Mouse (Mus musculus) CH12.LX (cell line): ENCODE measurements around the gene Cdh5. TPM values are rescaled to one million over a fixed set of nuclear protein-coding genes. Genes with fewer than 3 reads are reported as not detected.

ENCODE experiments used
- DNase-seq: peaks from one replicate; pipeline ENCODE4 v3.0.0-alpha.2; 2013; ENCODE audit errors: extremely low read depth
- H3K27ac ChIP-seq: 2 replicates; pipeline ENCODE4 v1.5.1; 2012; ENCODE audit warnings: low read depth, mild to moderate bottlenecking, control low read depth, moderate library complexity; ENCODE audit not compliant: insufficient read depth
- H3K27me3 ChIP-seq: replicated peaks from 2 replicates; pipeline ENCODE3; 2012; ENCODE audit warnings: inconsistent platforms
- H3K36me3 ChIP-seq, 2 experiments: replicated peaks in 1 of 2; 2 replicates each; pipeline versions ENCODE3 to v1.6.1; 2012; ENCODE audit warnings: inconsistent platforms in 1 of 2, low read length in 1 of 2, mild to moderate bottlenecking in 1 of 2, mixed read lengths in 1 of 2, moderate library complexity in 1 of 2; ENCODE audit not compliant: control insufficient read depth in 1 of 2, insufficient read depth in 1 of 2
- H3K4me1 ChIP-seq, 2 experiments: 2 replicates each; pipeline ENCODE4 v1.6.1; 2012; ENCODE audit warnings: inconsistent platforms in 1 of 2, moderate library complexity in 1 of 2; ENCODE audit not compliant: insufficient read depth in 2 of 2, control insufficient read depth in 1 of 2
- H3K4me2 ChIP-seq: 2 replicates; pipeline ENCODE4 v1.6.1; 2012; ENCODE audit warnings: low read depth, mild to moderate bottlenecking, control low read depth; ENCODE audit not compliant: poor library complexity, insufficient read depth, severe bottlenecking
- H3K4me3 ChIP-seq, 3 experiments: fragments of 150-350 bp in 1 of 3; sonication (generic) in 1 of 3; replicated peaks in 1 of 3; 2 replicates each; pipeline versions ENCODE3 to v1.5.1; 2011 to 2012; ENCODE audit warnings: low read depth in 2 of 3, low read length in 2 of 3, mild to moderate bottlenecking in 2 of 3, moderate library complexity in 2 of 3, control low read depth in 1 of 3, improper control_type of control experiment in 1 of 3, inconsistent platforms in 1 of 3, mixed read lengths in 1 of 3; ENCODE audit not compliant: poor library complexity in 1 of 3
- H3K79me2 ChIP-seq: replicated peaks from 2 replicates; pipeline ENCODE4 v1.6.1; 2012; ENCODE audit warnings: mild to moderate bottlenecking, moderate library complexity; ENCODE audit not compliant: control insufficient read depth, poor library complexity, insufficient read depth, severe bottlenecking; ENCODE audit errors: extremely low read depth
- H3K9ac ChIP-seq: 2 replicates; pipeline ENCODE4 v1.6.1; 2012; ENCODE audit warnings: low read depth, mild to moderate bottlenecking, control low read depth, moderate library complexity; ENCODE audit not compliant: insufficient read depth
- H3K9me3 ChIP-seq: replicated peaks from 2 replicates; pipeline ENCODE3; 2012; ENCODE audit warnings: low read length, inconsistent platforms, mixed read lengths
- CTCF ChIP-seq, 2 experiments: IDR thresholded peaks in 1 of 2; conservative IDR thresholded peaks in 1 of 2; 2 replicates each; pipeline ENCODE4 v1.5.1; 2011 to 2012; ENCODE audit warnings: low read depth in 2 of 2, low read length in 2 of 2, improper control_type of control experiment in 1 of 2, inconsistent platforms in 1 of 2, mild to moderate bottlenecking in 1 of 2, moderate library complexity in 1 of 2
- ELF1 ChIP-seq: IDR thresholded peaks from 2 replicates; pipeline ENCODE4 v1.6.1; 2014; ENCODE audit warnings: low read depth, mild to moderate bottlenecking, inconsistent platforms, low read length, improper control_type of control experiment
- HCFC1 ChIP-seq: IDR thresholded peaks from 2 replicates; pipeline ENCODE4 v1.6.1; 2012; ENCODE audit warnings: low read depth, mild to moderate bottlenecking, inconsistent platforms, low read length, improper control_type of control experiment
- MAFK ChIP-seq: IDR thresholded peaks from 2 replicates; pipeline ENCODE4 v1.6.1; 2011; ENCODE audit warnings: low read length, improper control_type of control experiment; ENCODE audit not compliant: insufficient replicate concordance
- MEF2A ChIP-seq: IDR thresholded peaks from 2 replicates; pipeline ENCODE4 v1.6.1; 2014; ENCODE audit warnings: low read depth, mild to moderate bottlenecking, inconsistent platforms, low read length, improper control_type of control experiment, borderline replicate concordance
- RAD21 ChIP-seq: IDR thresholded peaks from 2 replicates; pipeline ENCODE4 v1.6.1; 2011; ENCODE audit warnings: low read depth, mild to moderate bottlenecking, low read length, improper control_type of control experiment, moderate library complexity
- SMC3 ChIP-seq: IDR thresholded peaks from 2 replicates; pipeline ENCODE4 v1.6.1; 2011; ENCODE audit warnings: low read depth, low read length, improper control_type of control experiment
- UBTF ChIP-seq: IDR thresholded peaks from 2 replicates; pipeline ENCODE4 v1.6.1; 2012; ENCODE audit warnings: low read depth, mild to moderate bottlenecking, inconsistent platforms, low read length, improper control_type of control experiment, moderate library complexity
- USF2 ChIP-seq: conservative IDR thresholded peaks from 2 replicates; pipeline ENCODE4 v1.6.1; 2011; ENCODE audit warnings: low read depth, low read length, improper control_type of control experiment
- ZC3H11A ChIP-seq: IDR thresholded peaks from 2 replicates; pipeline ENCODE4 v1.6.1; 2012; ENCODE audit warnings: low read depth, mild to moderate bottlenecking, inconsistent platforms, low read length, improper control_type of control experiment
- ZKSCAN1 ChIP-seq: IDR thresholded peaks from 2 replicates; pipeline ENCODE4 v1.6.1; 2012; ENCODE audit warnings: low read depth, inconsistent platforms, low read length, improper control_type of control experiment, borderline replicate concordance
- ZMIZ1 ChIP-seq: IDR thresholded peaks from 2 replicates; pipeline ENCODE4 v1.6.1; 2012; ENCODE audit warnings: low read depth, mild to moderate bottlenecking, inconsistent platforms, low read length, improper control_type of control experiment
- dilution Hi-C: fragments of 300-500 bp; cut with MboI; formaldehyde crosslinking; loops from 2 replicates; pipeline ENCODE4 v1.14.3; 2020; ENCODE audit warnings: low sequenced_read_pairs; ENCODE audit not compliant: extremely low pct_unique_long_range_greater_than_20kb, extremely low pct_ligation_motif_present
- in situ Hi-C: fragments of 300-500 bp; cut with MboI; formaldehyde crosslinking; loops from 3 replicates; pipeline ENCODE4 v1.14.3; 2019; ENCODE audit warnings: low sequenced_read_pairs, low pct_ligation_motif_present, low pct_unique_long_range_greater_than_20kb, mixed read lengths
- polyA plus RNA-seq: library from polyadenylated mRNA; unstranded; fragments of >175 nt; gene quantifications from 2 replicates; pipeline ENCODE4 v1.2.1, GENCODE M21; 2012; ENCODE audit warnings: low read depth; ENCODE audit not compliant: insufficient read length
- total RNA-seq, 2 experiments: library from RNA; depleted of rRNA; stranded (reverse); fragments of 300-350 nt in 1 of 2; fragments of >200 nt in 1 of 2; gene quantifications; 2 replicates each; pipeline ENCODE4 v1.2.3; 2012 to 2014

Cdh5 gene
- total and polyA plus RNA-seq, 3 experiments = 0.25 to 1.8 (median 0.48) TPM

DNA sequence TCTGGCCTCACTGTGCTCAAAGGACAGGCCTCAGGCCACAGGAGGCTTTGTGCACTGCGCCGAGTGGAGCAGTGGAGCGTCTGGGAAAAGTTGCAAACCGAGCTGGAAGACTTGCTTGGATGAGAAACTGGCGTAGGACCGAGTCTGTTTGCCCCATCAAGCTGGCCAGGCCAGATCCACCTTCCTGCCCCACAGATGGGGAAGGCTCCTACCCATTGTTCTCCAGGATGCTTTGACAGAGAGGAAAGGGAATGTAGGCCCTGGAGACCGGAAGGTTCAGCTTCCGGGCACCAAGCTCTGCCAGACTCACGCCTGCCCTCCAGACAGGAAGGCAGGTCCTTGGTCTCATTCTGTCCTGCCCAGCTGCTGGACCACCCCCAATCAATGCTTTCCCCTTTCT lies 5.8 kb upstream of the Cdh5 start:
- Histone ChIP-seq H3K36me3 (no peaks in the 10 kb centered on the region), H3K4me3 (no peak overlapping the region), H3K4me1 (peaks cover 6 to 21% of the 10 kb centered on the region in 2 experiments), H3K9ac (no peak overlapping the region), H3K27ac (no peak overlapping the region), H3K4me2 (no peak overlapping the region), H3K27me3 (peaks cover 6% of the 10 kb centered on the region), H3K9me3 (no peaks in the 10 kb centered on the region), H3K79me2 (no peaks in the 10 kb centered on the region)
- in situ Hi-C loops = loop anchor here (5.0 kb wide), 2 partner anchors 47 to 127 kb away; no protein-coding TSS in a partner anchor
- dilution Hi-C loops = no loop called here
- no peak for DNase-seq
- TF ChIP-seq MEF2A = no peak
- no peak for TF ChIP-seq HCFC1

GRCm38 (mm10) chr8:104096644-104097043 lies 4.8 kb upstream of the Cdh5 start:
- Histone ChIP-seq H3K4me3 (no peak overlapping the region), H3K9ac (no peak overlapping the region), H3K27me3 (peaks cover 6% of the 10 kb centered on the region), H3K9me3 (no peaks in the 10 kb centered on the region), H3K36me3 (no peaks in the 10 kb centered on the region), H3K27ac (no peak overlapping the region), H3K4me2 (no peak overlapping the region), H3K4me1 (peaks cover 6 to 28% of the 10 kb centered on the region in 2 experiments), H3K79me2 (no peaks in the 10 kb centered on the region)
- dilution Hi-C loops (no loop called here), in situ Hi-C loops (loop anchor here (5.0 kb wide), 2 partner anchors 46 to 126 kb away; no protein-coding TSS in a partner anchor)
- TF ChIP-seq RAD21 (no peak), USF2 (no peak), MEF2A (no peak), ZC3H11A (no peak)
- DNase-seq = no peak

DNA sequence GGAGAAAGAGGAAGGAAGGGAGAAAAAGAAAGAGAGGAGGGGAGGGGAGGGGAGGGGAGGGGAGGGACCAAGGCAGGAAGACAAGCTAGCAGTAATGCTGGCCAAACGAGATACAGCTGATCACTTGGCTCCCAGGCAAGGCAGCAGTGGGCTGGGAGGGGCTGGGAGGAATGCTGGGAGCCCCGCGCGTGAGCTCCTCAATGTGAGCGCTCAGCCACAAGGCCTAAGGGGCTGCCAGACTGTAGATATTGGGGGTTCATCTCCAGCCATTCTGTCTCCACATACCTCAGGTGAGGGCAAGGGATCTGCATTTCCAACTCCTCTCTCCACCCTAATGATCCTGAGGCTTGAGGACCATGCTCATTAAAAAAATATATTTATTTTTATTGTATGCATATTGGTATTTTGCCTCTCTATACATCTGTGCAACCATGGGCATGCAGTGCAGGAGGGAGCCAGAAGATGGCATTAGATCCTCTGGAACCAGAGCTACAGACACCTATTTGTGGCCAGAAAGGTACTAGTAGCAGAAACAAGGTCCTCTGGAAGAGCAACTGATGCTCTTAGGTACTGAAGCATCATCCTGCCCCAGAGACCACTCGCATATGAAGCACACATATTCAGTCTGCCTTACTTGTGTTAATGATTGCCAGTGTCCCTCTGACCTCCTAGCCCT lies 2.6 kb upstream of the Cdh5 start:
- no peaks in the 10 kb centered on the region for H3K36me3 ChIP-seq
- no peak overlapping the region for H3K4me3 ChIP-seq
- peak; percentile 43 for DNase-seq
- no peak overlapping the region for H3K9ac ChIP-seq
- peaks cover 6% of the 10 kb centered on the region for H3K27me3 ChIP-seq
- H3K4me2 ChIP-seq = no peak overlapping the region
- TF ChIP-seq MAFK = no peak
- TF ChIP-seq UBTF = no peak
- no peak for TF ChIP-seq ELF1
- peak; percentile 52 to 84; a peak in 3 of 4 replicates for TF ChIP-seq CTCF (conservative IDR thresholded peaks at IDR 0.05 in 1 of 2, IDR thresholded peaks at IDR 0.05 in 1 of 2; ENCODE audit: low read depth in 2 of 2, low read length in 2 of 2)
- TF ChIP-seq ZMIZ1 = no peak
- no peak for TF ChIP-seq MEF2A
- no peak for TF ChIP-seq ZKSCAN1
- TF ChIP-seq ZC3H11A = peak; percentile 7; the same call in 1 of the 2 replicates
- peak; percentile 82 for TF ChIP-seq SMC3
- TF ChIP-seq RAD21 = peak; percentile 86
- no peaks in the 10 kb centered on the region for H3K79me2 ChIP-seq
- no peaks in the 10 kb centered on the region for H3K9me3 ChIP-seq
- in situ Hi-C loops = loop anchor here (5.0 kb wide), 2 partner anchors 43 to 123 kb away; no protein-coding TSS in a partner anchor
- H3K27ac ChIP-seq = no peak overlapping the region
- dilution Hi-C loops = no loop called here
- peaks cover 6 to 32% of the 10 kb centered on the region in 2 experiments for H3K4me1 ChIP-seq
